Mouse (Mus musculus) heart, adult 2 months (tissue): ENCODE data around the gene Cd247. TPM values are rescaled to one million over a fixed set of nuclear protein-coding genes. Genes with fewer than 3 reads are reported as not detected.
A peak's percentile ranks its signal among the peaks of the same experiment; 100 is the strongest.

Experiments
- DNase-seq, 2 experiments: peaks; one replicate each; pipeline ENCODE4 v3.0.0; 2021
- H3K27ac ChIP-seq: fragments of 200-600 bp; 2 replicates; pipeline ENCODE4 v1.8.1; 2022
- H3K27me3 ChIP-seq: fragments of 200-500 bp; 2 replicates; pipeline ENCODE4 v1.6.1; 2012; ENCODE audit warnings: mild to moderate bottlenecking, low read length, inconsistent platforms, mixed read lengths; ENCODE audit not compliant: control insufficient read depth, insufficient read depth
- H3K36me3 ChIP-seq: fragments of 200-500 bp; 2 replicates; pipeline ENCODE4 v1.6.1; 2012; ENCODE audit warnings: low read length, inconsistent platforms; ENCODE audit not compliant: control insufficient read depth, insufficient read depth
- H3K4me1 ChIP-seq: fragments of 200-500 bp; 2 replicates; pipeline ENCODE4 v1.6.1; 2011; ENCODE audit warnings: low read length; ENCODE audit not compliant: control insufficient read depth, insufficient read depth
- H3K4me3 ChIP-seq: fragments of 200-600 bp; 2 replicates; pipeline ENCODE4 v1.8.1; 2022
- H3K79me2 ChIP-seq: fragments of 200-500 bp; replicated peaks from 2 replicates; pipeline ENCODE4 v1.6.1; 2012; ENCODE audit warnings: mild to moderate bottlenecking, inconsistent platforms, low read length, moderate library complexity, mixed read lengths; ENCODE audit not compliant: control insufficient read depth, insufficient read depth
- H3K9ac ChIP-seq: fragments of 200-500 bp; 2 replicates; pipeline ENCODE4 v1.6.1; 2012; ENCODE audit warnings: low read depth, mild to moderate bottlenecking, control low read depth, inconsistent platforms, low read length, mixed read lengths
- CTCF ChIP-seq: fragments of 200-600 bp; IDR thresholded peaks from 2 replicates; pipeline ENCODE4 v1.8.1; 2022; ENCODE audit warnings: antibody characterized with exemption, mild to moderate bottlenecking, moderate library complexity
- EP300 ChIP-seq: fragments of 200-500 bp; IDR thresholded peaks from 2 replicates; pipeline ENCODE4 v1.6.1; 2011; ENCODE audit warnings: low read depth, low read length, control low read depth; ENCODE audit not compliant: insufficient read depth
- POLR2A ChIP-seq: fragments of 200-500 bp; IDR thresholded peaks from 2 replicates; pipeline ENCODE4 v1.6.1; 2011; ENCODE audit warnings: mild to moderate bottlenecking, low read depth, low read length, control low read depth; ENCODE audit not compliant: insufficient read depth
- WGBS: fragments of 180-500 bp; shearing (Covaris S2); methylation state at CpG from one replicate; pipeline ENCODE4 v1.1.7; 2018; 5-methylcytosine and 5-hydroxymethylcytosine counted together
- intact Hi-C: fragments of 180-260 bp; cut with DNase I; formaldehyde crosslinking; loops from one replicate; pipeline ENCODE4 v1.15.1; 2025
- polyA plus RNA-seq: library from polyadenylated mRNA; depleted of rRNA; stranded (reverse); fragments of >200 nt; gene quantifications from 2 replicates; pipeline ENCODE4 v1.2.3, GENCODE M21; 2012
- total RNA-seq, 2 experiments: library from RNA; stranded (reverse); gene quantifications; 2 replicates each; pipeline ENCODE4 v1.2.3; 2021

Cd247 gene
- total and polyA plus RNA-seq, 3 experiments, result 0.52 to 2.4 (median 0.76) TPM

- Histone ChIP-seq H3K9ac (peak overlapping the region; percentile 57), H3K4me3 (peak overlapping the region; percentile 32), H3K79me2 (no peaks in the 10 kb centered on the region), H3K27me3 (no peaks in the 10 kb centered on the region), H3K4me1 (no peaks in the 10 kb centered on the region; the same call in 1 of the 2 replicates), H3K27ac (peak overlapping the region; percentile 75), H3K36me3 (no peaks in the 10 kb centered on the region)
- intact Hi-C loops, result loop anchor here (1.0 kb wide), 3 partner anchors 78 to 374 kb away; no protein-coding TSS in a partner anchor
- 7% methylated on average over 20 of the region's 20 CpGs for WGBS
- DNase-seq, result peak; percentile 47 to 60
- peak; percentile 94 for TF ChIP-seq CTCF
- TF ChIP-seq EP300, result no peak
- peak; percentile 58; the same call in 1 of the 2 replicates for TF ChIP-seq POLR2A
These were observed 7.8 kb upstream of the Cd247 start for GRCm38 (mm10) chr1:165780586-165781111.

GRCm38 (mm10) chr1:165781426-165781825 is 7.1 kb upstream of the Cd247 start:
- peak overlapping the region; percentile 75 for H3K27ac ChIP-seq
- no peaks in the 10 kb centered on the region; the same call in 1 of the 2 replicates for H3K4me1 ChIP-seq
- H3K4me3 ChIP-seq, result peak overlapping the region; percentile 32; the same call in 1 of the 2 replicates
- TF ChIP-seq CTCF (no peak), EP300 (no peak), POLR2A (no peak)
- peak overlapping the region; percentile 56 for H3K9ac ChIP-seq
- no peak for DNase-seq
- no peaks in the 10 kb centered on the region for H3K27me3 ChIP-seq
- H3K79me2 ChIP-seq, result no peaks in the 10 kb centered on the region
- intact Hi-C loops, result no loop called here
- WGBS, result 63% methylated on average over 9 of the region's 9 CpGs
- no peaks in the 10 kb centered on the region for H3K36me3 ChIP-seq

- DNase-seq, result no peak
- Histone ChIP-seq H3K36me3 (no peaks in the 10 kb centered on the region), H3K27me3 (no peaks in the 10 kb centered on the region), H3K27ac (no peak overlapping the region; the same call in 1 of the 2 replicates), H3K4me1 (no peaks in the 10 kb centered on the region; the same call in 1 of the 2 replicates), H3K4me3 (no peak overlapping the region), H3K9ac (peak overlapping the region; percentile 4; the same call in 1 of the 2 replicates), H3K79me2 (no peaks in the 10 kb centered on the region)
- TF ChIP-seq EP300 (no peak), POLR2A (no peak), CTCF (no peak)
- 59% methylated on average over 12 of the region's 12 CpGs for WGBS
- intact Hi-C loops, result no loop called here
These were observed 6.6 kb upstream of the Cd247 start for GRCm38 (mm10) chr1:165781911-165782310.

GRCm38 (mm10) chr1:165786296-165786695 is 2.2 kb upstream of the Cd247 start:
- no peak for DNase-seq
- intact Hi-C loops, result no loop called here
- Histone ChIP-seq H3K9ac (no peak overlapping the region), H3K4me3 (no peak overlapping the region), H3K27ac (no peak overlapping the region), H3K27me3 (no peaks in the 10 kb centered on the region), H3K79me2 (no peaks in the 10 kb centered on the region), H3K4me1 (no peaks in the 10 kb centered on the region; the same call in 1 of the 2 replicates), H3K36me3 (no peaks in the 10 kb centered on the region)
- TF ChIP-seq EP300, result no peak
- 64% methylated on average over 11 of the region's 11 CpGs for WGBS

- intact Hi-C loops, result no loop called here
- no peak for DNase-seq
- H3K4me3 ChIP-seq, result no peak overlapping the region
These were observed 682 bp downstream of the Cd247 start for GRCm38 (mm10) chr1:165789066-165789660.

GRCm38 (mm10) chr1:165789963-165790362 is 1.5 kb downstream of the Cd247 start:
- no peaks in the 10 kb centered on the region for H3K27me3 ChIP-seq
- H3K4me1 ChIP-seq, result no peaks in the 10 kb centered on the region
- no peak overlapping the region for H3K4me3 ChIP-seq
- no peak overlapping the region for H3K27ac ChIP-seq
- intact Hi-C loops, result no loop called here
- no peaks in the 10 kb centered on the region for H3K36me3 ChIP-seq
- no peak for DNase-seq
- WGBS, result 86% methylated on average over 6 of the region's 6 CpGs
- TF ChIP-seq POLR2A (no peak), CTCF (no peak), EP300 (no peak)
- H3K9ac ChIP-seq, result no peak overlapping the region
- H3K79me2 ChIP-seq, result no peaks in the 10 kb centered on the region

More at GRCm38 (mm10) chr1:165789066-165789660, 682 bp downstream of the Cd247 start:
- no peak for TF ChIP-seq POLR2A
- no peak for TF ChIP-seq CTCF
- no peak for TF ChIP-seq EP300
- no peaks in the 10 kb centered on the region for H3K79me2 ChIP-seq
- WGBS, result 93% methylated on average over 17 of the region's 17 CpGs
- no peaks in the 10 kb centered on the region for H3K27me3 ChIP-seq
- no peak overlapping the region for H3K9ac ChIP-seq
- no peaks in the 10 kb centered on the region for H3K4me1 ChIP-seq
- no peaks in the 10 kb centered on the region for H3K36me3 ChIP-seq
- H3K27ac ChIP-seq, result no peak overlapping the region
